Mouse (Mus musculus) MEL-GATA-1-ER (cell line): ENCODE measurements at regions not wholly inside any gene's neighbourhood (a gene's known extent, or its start where the extent isn't known, plus 50 kb on each side); places are given as distances from the start of the nearest gene placed in this dataset.

Experiments used
- DNase-seq: peaks from one replicate; pipeline ENCODE4 v3.0.0-alpha.2; 2012; ENCODE audit warnings: low read depth; ENCODE audit errors: extremely low read depth

- DNase-seq: no peak
These were observed 69.8 kb upstream of the Itga4 start for GRCm38 (mm10) chr2:79185234-79186101.

GRCm38 (mm10) chr2:79186878-79187277 lies 68.3 kb upstream of the Itga4 start:
- no peak for DNase-seq

GRCm38 (mm10) chr2:79188511-79189193 lies 66.6 kb upstream of the Itga4 start:
- no peak for DNase-seq

- DNase-seq: no peak
These were observed 61.4 kb upstream of the Itga4 start for GRCm38 (mm10) chr2:79193851-79194250.

- DNase-seq: no peak
These were observed 53.5 kb upstream of the Itga4 start for GRCm38 (mm10) chr2:79201677-79202076.
